ENCODE assay signal across 8 mouse cellular contexts in the genomic region with DNA sequence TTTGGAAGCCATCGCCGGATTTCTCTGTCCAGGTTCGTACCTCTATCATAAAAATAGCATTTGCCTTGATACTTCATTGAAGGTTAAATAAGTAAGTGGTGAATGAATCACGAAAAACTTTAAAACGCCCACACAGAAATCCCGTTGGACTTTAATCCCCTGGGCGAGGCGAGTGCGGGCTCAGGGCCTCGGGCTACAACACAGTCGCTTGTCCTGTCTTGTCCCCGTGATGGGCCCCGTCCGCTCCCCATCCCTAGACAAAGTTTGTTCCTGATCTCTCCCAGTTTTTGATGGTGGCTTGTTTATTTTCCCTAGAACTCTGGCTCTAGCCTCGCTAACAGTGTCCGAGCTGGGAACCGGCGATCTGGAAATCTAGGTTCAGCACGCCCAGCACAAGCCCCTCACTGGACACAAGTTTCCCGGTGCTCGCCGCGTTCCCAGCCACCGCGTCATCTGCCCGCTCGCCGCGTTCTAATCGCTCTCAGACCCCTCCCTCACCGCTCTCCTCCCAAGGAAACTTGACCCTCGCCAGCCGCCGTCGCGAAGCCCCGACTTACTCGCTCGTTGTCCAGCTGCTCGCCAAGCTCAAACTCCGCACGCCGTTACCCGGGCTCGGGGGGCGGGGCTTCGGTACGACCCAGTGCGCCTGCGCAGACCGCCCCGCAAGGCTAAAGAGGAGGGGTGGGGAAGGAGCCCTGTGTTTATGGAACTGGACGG. TPM values are rescaled to one million over a fixed set of nuclear protein-coding genes. Genes with fewer than 3 reads are reported as not detected.
DNase-seq lines count a peak whose midpoint lies in the region; ATAC-seq and TF ChIP-seq lines count a peak whose summit lies in the region.

A gene (minus strand): TSS at position 674 of the 717 bp plus-strand sequence.

- peaks cover 0 to 3% of the 10 kb centered on the region in 2 experiments; a peak in 2 of 4 replicates for H3K4me1 ChIP-seq in MEL (ENCODE audit: control insufficient read depth in 1 of 2, insufficient read depth in 2 of 2, low read length in 2 of 2)
- H3K4me1 ChIP-seq in cerebellum, adult 2 months (ENCODE audit: control insufficient read depth, insufficient read depth, low read length): no peaks in the 10 kb centered on the region
- peaks cover 8% of the 10 kb centered on the region; the same call in 1 of the 2 replicates for H3K4me1 ChIP-seq in forebrain, postnatal 0 days (ENCODE audit: insufficient read depth)
- H3K4me1 ChIP-seq in lung, embryonic 15.5 days: peaks cover 18% of the 10 kb centered on the region

- no peaks in the 10 kb centered on the region for H3K9me3 ChIP-seq in MEL (replicated peaks; ENCODE audit: insufficient read depth, low read length)
- no peaks in the 10 kb centered on the region for H3K9me3 ChIP-seq in forebrain, postnatal 0 days (ENCODE audit: low read length)
- H3K9me3 ChIP-seq in lung, embryonic 15.5 days: no peaks in the 10 kb centered on the region

- no peak for TF ChIP-seq RAD21 in MEL (IDR thresholded peaks at IDR 0.05; ENCODE audit: low read depth, low read length)

- WGBS in cerebellum, adult 2 months: under 1% methylated on average over 53 of the region's 53 CpGs
- under 1% methylated on average over 53 of the region's 53 CpGs for WGBS in forebrain, postnatal 0 days
- under 1% methylated on average over 53 of the region's 53 CpGs for whole genome bisulfite sequencing in lung, embryonic 15.5 days

- peak within 1 kb of the TSS; percentile 24; the same call in 1 of the 2 replicates for H3K27ac ChIP-seq in MEL (ENCODE audit: control insufficient read depth, low read depth, low read length)
- peak within 1 kb of the TSS; percentile 82 for H3K27ac ChIP-seq in cerebellum, adult 2 months (ENCODE audit: insufficient read depth, low read length)
- H3K27ac ChIP-seq in forebrain, postnatal 0 days (ENCODE audit: low read depth, low read length): peak within 1 kb of the TSS; percentile 24; the same call in 1 of the 2 replicates
- peak within 1 kb of the TSS; percentile 81 for H3K27ac ChIP-seq in lung, embryonic 15.5 days

- peak within 1 kb of the TSS; percentile 78 for H3K4me2 ChIP-seq in forebrain, postnatal 0 days (ENCODE audit: low read depth)
- H3K4me2 ChIP-seq in lung, embryonic 15.5 days: peak within 1 kb of the TSS; percentile 66

- peak; percentile 67 to 70; a peak in 3 of 4 replicates for TF ChIP-seq POLR2A in MEL (IDR thresholded peaks at IDR 0.05; ENCODE audit: control insufficient read depth in 1 of 2, insufficient read depth in 1 of 2, low read depth in 1 of 2, low read length in 2 of 2, poor library complexity in 1 of 2)
- TF ChIP-seq POLR2A in cerebellum, adult 2 months (IDR thresholded peaks at IDR 0.05; ENCODE audit: borderline replicate concordance, insufficient read depth, low read length): peak; percentile 80; the same call in 1 of the 2 replicates

- peak within 1 kb of the TSS; percentile 70 to 86 for H3K4me3 ChIP-seq in MEL (ENCODE audit: control insufficient read depth in 1 of 2, insufficient read depth in 1 of 2, low read depth in 2 of 2, low read length in 2 of 2)
- H3K4me3 ChIP-seq in cerebellum, adult 2 months (replicated peaks; ENCODE audit: insufficient read depth, low read depth, low read length): peak within 1 kb of the TSS; percentile 98
- peak within 1 kb of the TSS; percentile 55 for H3K4me3 ChIP-seq in forebrain, postnatal 0 days (ENCODE audit: low read depth, low read length)
- H3K4me3 ChIP-seq in lung, embryonic 15.5 days: peak within 1 kb of the TSS; percentile 62

- DNase-seq in MEL (ENCODE audit: low read depth, low spot score): peak; percentile 97
- DNase-seq in cerebellum, adult 2 months: peak; percentile 97 to 99
- DNase-seq in forebrain, postnatal 0 days: peak; percentile 96
- peak; percentile 100 for DNase-seq in heart, postnatal 4 days
- DNase-seq in layer of hippocampus, adult 8-10 months (ENCODE audit: low spot score in 2 of 2): peak; percentile 96 to 98
- DNase-seq in ovary, adult 18-20 months (ENCODE audit: low spot score): peak; percentile 98
- peak; percentile 91 for DNase-seq in thymus, postnatal 0 days (ENCODE audit: low spot score)

- TF ChIP-seq CTCF in MEL (IDR thresholded peaks at IDR 0.05 in 2 of 3, conservative IDR thresholded peaks at IDR 0.05 in 1 of 3; ENCODE audit: control insufficient read depth in 1 of 3, insufficient read depth in 1 of 3, low read depth in 2 of 3, low read length in 3 of 3, poor library complexity in 1 of 3, severe bottlenecking in 1 of 3): no peak
- no peak for TF ChIP-seq CTCF in cerebellum, adult 2 months (IDR thresholded peaks at IDR 0.05; ENCODE audit: borderline replicate concordance, insufficient read depth, low read depth, low read length)
- TF ChIP-seq CTCF in forebrain, postnatal 0 days (IDR thresholded peaks at IDR 0.05; ENCODE audit: low read depth): no peak

- no peak for TF ChIP-seq EP300 in MEL (IDR thresholded peaks at IDR 0.05; ENCODE audit: low read depth in 1 of 2, low read length in 2 of 2)

- peak within 1 kb of the TSS; percentile 76 for H3K9ac ChIP-seq in MEL (ENCODE audit: control insufficient read depth, low read depth, low read length, poor library complexity, severe bottlenecking)
- H3K9ac ChIP-seq in forebrain, postnatal 0 days: peak within 1 kb of the TSS; percentile 43
- H3K9ac ChIP-seq in lung, embryonic 15.5 days: peak within 1 kb of the TSS; percentile 63

- H3K79me2 ChIP-seq in MEL (ENCODE audit: control insufficient read depth, insufficient read depth, low read length, poor library complexity): no peaks in the 10 kb centered on the region; the same call in 1 of the 2 replicates

- no peaks in the 10 kb centered on the region for H3K27me3 ChIP-seq in MEL (ENCODE audit: control insufficient read depth in 1 of 2, insufficient read depth in 2 of 2, low read length in 2 of 2)
- no peaks in the 10 kb centered on the region for H3K27me3 ChIP-seq in cerebellum, adult 2 months (ENCODE audit: control insufficient read depth, insufficient read depth, low read length)
- H3K27me3 ChIP-seq in forebrain, postnatal 0 days (ENCODE audit: insufficient read depth, low read length): no peaks in the 10 kb centered on the region
- no peaks in the 10 kb centered on the region for H3K27me3 ChIP-seq in lung, embryonic 15.5 days

- H3K36me3 ChIP-seq in MEL (ENCODE audit: control insufficient read depth in 1 of 2, insufficient read depth in 2 of 2, low read length in 2 of 2): no peaks in the 10 kb centered on the region; a peak in 1 of 4 replicates
- H3K36me3 ChIP-seq in forebrain, postnatal 0 days (ENCODE audit: insufficient read depth): no peaks in the 10 kb centered on the region
- H3K36me3 ChIP-seq in lung, embryonic 15.5 days: no peaks in the 10 kb centered on the region

- peak; percentile 97 for ATAC-seq in forebrain, postnatal 0 days
- ATAC-seq in lung, embryonic 15.5 days (ENCODE audit: borderline replicate concordance, extremely low read depth, low FRiP score, low TSS enrichment): peak; percentile 90

TF ChIP-seq in MEL, 35 proteins besides CTCF, POLR2A, EP300 and RAD21 (continues in another document):
- TF ChIP-seq NELFE (IDR thresholded peaks at IDR 0.05; ENCODE audit: low read depth, low read length) (no peak; the same call in none of the 2 replicates), KAT2A (conservative IDR thresholded peaks at IDR 0.05; ENCODE audit: low read depth, low read length) (no peak; the same call in 1 of the 2 replicates), GATA1 (IDR thresholded peaks at IDR 0.05; ENCODE audit: low read depth, low read length) (no peak), SIN3A (IDR thresholded peaks at IDR 0.05; ENCODE audit: low read length) (peak; percentile 88), ZMIZ1 (IDR thresholded peaks at IDR 0.05; ENCODE audit: low read depth, low read length) (no peak), MEF2A (IDR thresholded peaks at IDR 0.05; ENCODE audit: extremely low read depth, insufficient replicate concordance, low read depth, low read length, poor library complexity, severe bottlenecking) (no peak), MAZ (IDR thresholded peaks at IDR 0.05; ENCODE audit: low read depth, low read length) (peak; percentile 95), POLR2AphosphoS2 (IDR thresholded peaks at IDR 0.05; ENCODE audit: low read length) (peak; percentile 53; the same call in 1 of the 2 replicates), MYC (IDR thresholded peaks at IDR 0.05; ENCODE audit: low read depth, low read length) (0 out of 2 replicates have a peak, but pooled peaks have one; percentile 24), TBP (IDR thresholded peaks at IDR 0.05; ENCODE audit: low read depth, low read length) (no peak), BHLHE40 (IDR thresholded peaks at IDR 0.05; ENCODE audit: borderline replicate concordance, low read depth, low read length) (no peak), MAX (IDR thresholded peaks at IDR 0.05; ENCODE audit: low read length) (no peak; the same call in 1 of the 2 replicates), GABPA (IDR thresholded peaks at IDR 0.05; ENCODE audit: low read depth, low read length) (no peak), TCF12 (IDR thresholded peaks at IDR 0.05; ENCODE audit: low read depth, low read length) (no peak; the same call in 1 of the 2 replicates), ZNF384 (IDR thresholded peaks at IDR 0.05; ENCODE audit: low read depth, low read length) (no peak), HCFC1 (IDR thresholded peaks at IDR 0.05; ENCODE audit: low read depth, low read length) (peak; percentile 86), CHD2 (IDR thresholded peaks at IDR 0.05; ENCODE audit: low read length) (no peak), USF1 (IDR thresholded peaks at IDR 0.05; ENCODE audit: low read depth, low read length) (0 out of 2 replicates have a peak, but pooled peaks have one; percentile 5), UBTF (IDR thresholded peaks at IDR 0.05; ENCODE audit: borderline replicate concordance, insufficient read depth, low read depth, low read length) (no peak), ETS1 (IDR thresholded peaks at IDR 0.05; ENCODE audit: low read depth, low read length) (peak; percentile 48; the same call in 1 of the 2 replicates), ELF1 (IDR thresholded peaks at IDR 0.05; ENCODE audit: low read depth, low read length) (peak; percentile 62), ZKSCAN1 (IDR thresholded peaks at IDR 0.05; ENCODE audit: low read depth, low read length) (no peak)

RNA-seq across cellular contexts. Expression of the gene that starts here (rescaled TPM):
- 21.9 and 22.8 TPM in 2 replicates for total RNA-seq in MEL (2012; rRNA removed)
- 10 to 100 TPM in 1 of 2 experiments, not detected in 1; 24.0 TPM for polyA plus RNA-seq in MEL (2012; ENCODE audit: insufficient read depth in 1 of 2, insufficient read length in 2 of 2, low read depth in 1 of 2, low replicate concordance in 2 of 2, missing spikeins in 1 of 2)
- 25.7 and 26.5 TPM in 2 replicates for polyA plus RNA-seq in cerebellum, adult 2 months (2012; rRNA removed)
- total RNA-seq in forebrain, postnatal 0 days (2014; rRNA removed): 10.0 and 11.9 TPM in 2 replicates
- 10.1 and 11.9 TPM in 2 replicates for polyA plus RNA-seq in forebrain, postnatal 0 days (2015; fragmentation: Nextera tagmentation; extraction: Ambion mirVana)
- 10 to 100 TPM; 17.3 to 18.2 TPM for total RNA-seq in heart, postnatal 4 days (2021)
- total RNA-seq in layer of hippocampus, adult 8-10 months (2022): 10 to 100 TPM; 21.4 to 26.8 (median 22.2) TPM
- 26.5 and 29.8 TPM in 2 replicates for polyA plus RNA-seq in lung, embryonic 15.5 days (2015; fragmentation: Nextera tagmentation; extraction: Ambion mirVana)
- polyA plus RNA-seq in thymus, postnatal 0 days (2015; fragmentation: Nextera tagmentation; extraction: Ambion mirVana): 29.4 and 33.8 TPM in 2 replicates

Comparison
In these comparisons a context has a peak if more than half of its experiments do, and no peak if none do; other contexts are left out.
1. Peak in every context shown above with its lines: DNase-seq, ATAC-seq, H3K4me3 ChIP-seq and H3K27ac ChIP-seq.
2. H3K27ac ChIP-seq: peak in every context shown above with its lines; median percentile 82 in cerebellum, adult 2 months; 81 in lung, embryonic 15.5 days; 24 in MEL; 24 in forebrain, postnatal 0 days.